Mouse (Mus musculus): ENCODE results near the gene Cry2. TPM values are rescaled to one million over a fixed set of nuclear protein-coding genes. Genes with fewer than 3 reads are reported as not detected.

The Cry2 gene
- polyA plus RNA-seq, 1 experiment from 2014 or later, result 29.8 TPM

DNA sequence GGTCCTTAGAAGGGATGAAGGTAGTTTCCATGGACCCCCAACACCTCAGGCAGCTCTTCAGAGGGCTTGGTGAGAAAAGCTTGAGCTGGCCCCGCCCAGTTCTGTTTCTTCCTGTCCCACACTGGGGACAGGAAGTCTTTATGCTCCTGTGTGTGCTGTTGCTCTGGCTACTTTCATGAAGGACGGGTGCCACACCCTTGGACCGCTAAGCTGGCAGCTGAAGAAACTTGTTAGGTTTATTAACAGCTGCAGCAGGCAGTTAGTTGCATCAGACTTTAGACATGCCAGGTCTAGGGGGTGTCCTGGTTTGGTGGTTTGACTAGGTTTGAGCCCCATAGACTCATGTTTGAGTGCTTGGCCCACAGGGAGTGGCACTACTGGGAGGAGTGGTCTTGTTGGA is 30.8 kb upstream of the Cry2 start:
- ATAC-seq (ENCODE audit: low read depth), result no peak
- H3K4me1 ChIP-seq (replicated peaks; ENCODE audit: control insufficient read depth, insufficient read depth, low read length), result peaks cover 4% of the 10 kb centered on the region; the same call in 1 of the 2 replicates
- H3K36me3 ChIP-seq (ENCODE audit: control insufficient read depth, insufficient read depth, low read length), result no peaks in the 10 kb centered on the region
- no peak overlapping the region for H3K27ac ChIP-seq (ENCODE audit: low read length)
- no peaks in the 10 kb centered on the region for H3K9me3 ChIP-seq (ENCODE audit: control insufficient read depth, low read length)
- no peak overlapping the region for H3K4me3 ChIP-seq (ENCODE audit: low read length)
- peaks cover 6% of the 10 kb centered on the region for H3K27me3 ChIP-seq (ENCODE audit: control insufficient read depth, insufficient read depth, low read depth, low read length)
- H3K4me2 ChIP-seq (ENCODE audit: low read depth, low read length), result no peak overlapping the region
- no peak overlapping the region for H3K9ac ChIP-seq (ENCODE audit: low read length)
- WGBS, result 56% methylated on average over 3 of the region's 3 CpGs

- Histone ChIP-seq H3K4me2 (ENCODE audit: low read depth, low read length) (no peak overlapping the region), H3K27ac (ENCODE audit: low read length) (no peak overlapping the region), H3K4me1 (replicated peaks; ENCODE audit: control insufficient read depth, insufficient read depth, low read length) (peaks cover 18% of the 10 kb centered on the region), H3K9me3 (ENCODE audit: control insufficient read depth, low read length) (no peaks in the 10 kb centered on the region), H3K27me3 (ENCODE audit: control insufficient read depth, insufficient read depth, low read depth, low read length) (peaks cover 6% of the 10 kb centered on the region), H3K9ac (ENCODE audit: low read length) (no peak overlapping the region), H3K36me3 (ENCODE audit: control insufficient read depth, insufficient read depth, low read length) (no peaks in the 10 kb centered on the region), H3K4me3 (ENCODE audit: low read length) (no peak overlapping the region)
- no peak for ATAC-seq (ENCODE audit: low read depth)
- WGBS, result 84% methylated on average over 1 of the region's 1 CpGs
These were observed 27.4 kb upstream of the Cry2 start for GRCm38 (mm10) chr2:92461215-92461614.

DNA sequence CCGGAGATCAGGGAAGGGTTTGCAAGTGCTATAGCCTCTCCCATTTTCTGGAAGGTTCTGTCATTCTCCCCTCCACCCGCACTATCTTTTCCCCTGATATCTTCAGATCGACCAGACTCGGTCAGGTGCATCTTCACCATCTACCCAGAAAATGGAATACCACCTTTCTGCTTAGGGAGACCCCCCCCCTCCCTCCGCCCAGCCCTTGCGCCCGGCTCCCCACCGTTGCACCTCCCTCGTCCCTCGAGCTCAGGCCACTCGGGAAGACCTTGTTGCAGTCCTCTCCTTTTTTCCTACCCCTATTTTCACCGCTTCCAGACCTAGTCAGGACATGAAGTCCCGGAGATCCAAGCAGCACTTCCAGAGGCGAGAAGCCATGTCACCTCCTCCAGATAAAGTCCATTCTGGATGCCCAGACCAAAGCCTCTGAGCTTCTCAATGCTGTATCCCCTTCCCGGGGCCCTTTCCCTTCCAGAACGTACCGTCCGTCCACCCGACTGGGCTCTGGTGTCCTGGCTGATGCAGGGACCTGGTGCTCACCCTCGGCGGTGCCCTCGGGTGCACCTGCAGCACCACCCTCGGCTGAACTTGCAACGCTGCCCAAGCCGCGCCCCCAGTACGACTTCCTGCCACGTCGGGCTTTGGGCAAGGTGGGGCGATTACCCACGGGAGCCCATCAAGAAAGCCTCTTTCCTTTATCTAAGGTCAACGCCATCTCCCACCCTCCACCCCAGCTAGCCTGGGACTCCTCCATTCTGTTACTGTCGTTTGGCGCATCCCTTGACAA is 26.3 kb upstream of the Cry2 start, which contains the start of gene Slc35c1:
Gene Slc35c1, minus strand, starts transcription at position 618 of the 787 bp plus-strand sequence.
- H3K4me2 ChIP-seq (ENCODE audit: low read depth, low read length), result peak within 1 kb of the TSS; percentile 72
- peak; percentile 39 for ATAC-seq (ENCODE audit: low read depth)
- H3K4me1 ChIP-seq (replicated peaks; ENCODE audit: control insufficient read depth, insufficient read depth, low read length), result peaks cover 20% of the 10 kb centered on the region
- 1% methylated on average over 34 of the region's 34 CpGs for WGBS
- H3K36me3 ChIP-seq (ENCODE audit: control insufficient read depth, insufficient read depth, low read length), result no peaks in the 10 kb centered on the region
- peak within 1 kb of the TSS; percentile 85 for H3K4me3 ChIP-seq (ENCODE audit: low read length)
- peak within 1 kb of the TSS; percentile 79 for H3K9ac ChIP-seq (ENCODE audit: low read length)
- no peaks in the 10 kb centered on the region for H3K9me3 ChIP-seq (ENCODE audit: control insufficient read depth, low read length)
- peaks cover 6% of the 10 kb centered on the region for H3K27me3 ChIP-seq (ENCODE audit: control insufficient read depth, insufficient read depth, low read depth, low read length)
- H3K27ac ChIP-seq (ENCODE audit: low read length), result peak within 1 kb of the TSS; percentile 36; the same call in 1 of the 2 replicates

DNA sequence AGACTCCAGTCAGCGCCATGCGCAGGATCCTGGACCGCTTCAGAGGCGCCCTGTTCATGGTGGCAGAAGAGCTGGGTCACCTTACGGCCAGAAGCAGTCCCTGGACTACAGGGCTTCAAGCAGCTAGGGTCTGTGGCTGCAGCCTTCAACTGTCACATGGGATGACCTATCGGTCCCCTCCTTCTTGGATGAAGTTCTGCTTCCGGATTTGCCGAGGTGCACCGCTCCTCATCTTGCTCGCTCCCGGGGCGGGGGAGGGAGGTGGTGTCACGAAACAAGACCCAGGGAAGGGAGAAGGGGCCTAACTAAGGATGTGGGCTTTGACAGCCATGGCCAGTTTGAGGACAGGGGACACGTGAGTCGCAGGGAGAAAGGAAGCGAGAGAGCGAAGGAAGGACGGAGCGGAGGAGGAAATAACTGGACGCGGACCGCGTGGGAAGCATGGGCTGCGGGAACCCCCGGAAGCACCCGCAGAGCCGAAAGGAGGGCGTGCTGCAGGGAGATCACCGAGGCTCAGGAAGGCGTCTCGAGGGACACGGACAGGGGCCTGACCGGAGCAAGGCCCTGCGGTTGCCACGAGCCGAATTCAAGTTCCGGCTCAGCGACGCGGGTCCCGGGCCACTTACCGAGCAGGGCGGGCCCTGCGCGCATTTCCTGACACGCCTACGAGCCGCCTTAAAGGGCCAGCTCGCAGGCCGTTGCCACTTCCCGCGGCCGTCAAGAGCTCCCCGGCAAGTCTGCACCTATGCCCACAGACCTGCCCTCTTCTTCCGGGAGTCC is 25.5 kb upstream of the Cry2 start:
- Histone ChIP-seq H3K36me3 (ENCODE audit: control insufficient read depth, insufficient read depth, low read length) (peaks cover 1% of the 10 kb centered on the region; the same call in 1 of the 2 replicates), H3K4me2 (ENCODE audit: low read depth, low read length) (peak overlapping the region; percentile 72), H3K4me1 (replicated peaks; ENCODE audit: control insufficient read depth, insufficient read depth, low read length) (peaks cover 20% of the 10 kb centered on the region), H3K27ac (ENCODE audit: low read length) (peak overlapping the region; percentile 36; the same call in 1 of the 2 replicates), H3K9ac (ENCODE audit: low read length) (peak overlapping the region; percentile 79), H3K9me3 (ENCODE audit: control insufficient read depth, low read length) (no peaks in the 10 kb centered on the region), H3K27me3 (ENCODE audit: control insufficient read depth, insufficient read depth, low read depth, low read length) (peaks cover 6% of the 10 kb centered on the region), H3K4me3 (ENCODE audit: low read length) (peak overlapping the region; percentile 85)
- peak; percentile 87 for ATAC-seq (ENCODE audit: low read depth)
- WGBS, result under 1% methylated on average over 54 of the region's 55 CpGs

DNA sequence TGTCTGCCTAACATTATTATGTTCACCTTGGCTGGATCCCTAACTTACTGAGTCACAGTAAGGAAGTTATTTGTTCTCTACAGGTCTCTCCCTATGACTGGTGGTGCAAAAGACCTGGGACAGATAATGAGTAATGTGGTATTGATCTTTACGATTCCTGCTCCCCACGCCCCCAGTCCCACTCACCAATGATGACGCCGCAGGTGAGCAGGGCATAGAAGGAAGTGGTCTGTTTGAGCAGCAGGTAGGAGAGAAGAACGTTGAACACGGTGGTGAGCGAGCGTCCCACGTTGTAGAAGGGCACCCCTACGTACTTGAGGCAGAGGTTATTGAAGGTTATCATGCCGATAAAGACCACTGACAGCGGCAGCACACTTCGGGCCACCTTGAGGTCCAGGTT is 24.6 kb upstream of the Cry2 start:
- peak overlapping the region; percentile 85 for H3K4me3 ChIP-seq (ENCODE audit: low read length)
- H3K36me3 ChIP-seq (ENCODE audit: control insufficient read depth, insufficient read depth, low read length), result peaks cover 6% of the 10 kb centered on the region; the same call in 1 of the 2 replicates
- peaks cover 6% of the 10 kb centered on the region for H3K27me3 ChIP-seq (ENCODE audit: control insufficient read depth, insufficient read depth, low read depth, low read length)
- H3K4me1 ChIP-seq (replicated peaks; ENCODE audit: control insufficient read depth, insufficient read depth, low read length), result peaks cover 20% of the 10 kb centered on the region
- no peak overlapping the region for H3K27ac ChIP-seq (ENCODE audit: low read length)
- 46% methylated on average over 13 of the region's 13 CpGs for WGBS
- H3K4me2 ChIP-seq (ENCODE audit: low read depth, low read length), result peak overlapping the region; percentile 72
- no peak for ATAC-seq (ENCODE audit: low read depth)
- peak overlapping the region; percentile 79 for H3K9ac ChIP-seq (ENCODE audit: low read length)
- no peaks in the 10 kb centered on the region for H3K9me3 ChIP-seq (ENCODE audit: control insufficient read depth, low read length)

DNA sequence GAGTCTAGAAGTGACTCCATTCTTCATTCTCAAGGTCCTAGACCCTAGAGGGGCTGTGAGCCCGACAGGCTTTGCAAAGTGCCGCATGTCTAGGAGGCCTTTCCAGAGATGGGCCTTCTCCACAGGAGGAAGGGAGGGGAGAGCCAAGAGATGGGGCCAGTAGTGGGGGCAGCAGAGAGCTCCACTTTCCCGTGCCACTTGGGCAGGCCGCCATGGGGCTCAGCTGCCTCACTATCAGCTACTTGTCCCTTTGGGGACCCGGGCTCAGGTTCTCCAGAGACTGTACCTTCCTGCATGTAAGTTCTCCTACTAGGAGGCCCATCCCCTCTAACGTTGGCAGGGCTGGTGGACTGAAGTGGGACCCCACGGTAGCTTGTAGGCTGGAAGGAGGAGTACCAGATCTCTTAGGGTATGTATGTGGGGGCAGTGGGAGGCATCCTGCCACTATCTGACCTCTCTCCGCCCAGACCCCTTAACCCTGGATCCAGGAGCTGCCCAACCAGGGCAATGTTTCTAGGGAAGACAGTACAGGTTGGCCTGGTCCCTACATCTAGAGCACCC is 23.2 kb upstream of the Cry2 start:
- 59% methylated on average over 8 of the region's 8 CpGs for WGBS
- no peak for ATAC-seq (ENCODE audit: low read depth)
- no peak overlapping the region for H3K9ac ChIP-seq (ENCODE audit: low read length)

DNA sequence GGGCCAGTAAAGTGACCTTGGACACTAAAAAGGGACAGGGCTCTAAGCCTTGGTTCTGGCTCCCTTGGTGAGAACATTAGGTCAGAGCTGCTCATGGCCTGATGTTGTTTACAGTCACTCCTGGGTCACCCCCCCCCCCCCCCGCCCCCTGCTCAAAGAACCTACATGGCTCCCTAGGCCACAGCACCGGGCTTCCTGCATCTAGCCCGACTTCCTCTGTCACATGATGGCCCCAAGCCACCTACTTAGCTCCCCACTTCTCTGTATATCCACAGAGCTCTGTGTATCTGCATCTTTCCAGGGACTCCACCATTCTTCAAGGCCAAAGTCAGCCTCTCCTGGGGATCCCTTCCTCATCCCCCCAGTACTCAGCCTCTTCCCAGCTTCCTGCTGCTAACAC is 21.9 kb upstream of the Cry2 start:
- H3K9ac ChIP-seq (ENCODE audit: low read length), result no peak overlapping the region
- H3K36me3 ChIP-seq (ENCODE audit: control insufficient read depth, insufficient read depth, low read length), result peaks cover 11% of the 10 kb centered on the region; the same call in 1 of the 2 replicates
- H3K4me1 ChIP-seq (replicated peaks; ENCODE audit: control insufficient read depth, insufficient read depth, low read length), result peaks cover 20% of the 10 kb centered on the region
- H3K4me2 ChIP-seq (ENCODE audit: low read depth, low read length), result no peak overlapping the region
- H3K4me3 ChIP-seq (ENCODE audit: low read length), result no peak overlapping the region
- no peaks in the 10 kb centered on the region for H3K9me3 ChIP-seq (ENCODE audit: control insufficient read depth, low read length)
- peaks cover 4% of the 10 kb centered on the region for H3K27me3 ChIP-seq (ENCODE audit: control insufficient read depth, insufficient read depth, low read depth, low read length)
- H3K27ac ChIP-seq (ENCODE audit: low read length), result no peak overlapping the region
- 31% methylated on average over 2 of the region's 3 CpGs for WGBS
- no peak for ATAC-seq (ENCODE audit: low read depth)

More for the DNA sequence above, 23.2 kb upstream of the Cry2 start:
- H3K4me2 ChIP-seq (ENCODE audit: low read depth, low read length), result no peak overlapping the region
- peaks cover 20% of the 10 kb centered on the region for H3K4me1 ChIP-seq (replicated peaks; ENCODE audit: control insufficient read depth, insufficient read depth, low read length)
- no peak overlapping the region for H3K27ac ChIP-seq (ENCODE audit: low read length)
- no peak overlapping the region for H3K4me3 ChIP-seq (ENCODE audit: low read length)
- H3K27me3 ChIP-seq (ENCODE audit: control insufficient read depth, insufficient read depth, low read depth, low read length), result peaks cover 6% of the 10 kb centered on the region
- H3K9me3 ChIP-seq (ENCODE audit: control insufficient read depth, low read length), result no peaks in the 10 kb centered on the region
- peaks cover 10% of the 10 kb centered on the region; the same call in 1 of the 2 replicates for H3K36me3 ChIP-seq (ENCODE audit: control insufficient read depth, insufficient read depth, low read length)

- Histone ChIP-seq H3K4me2 (ENCODE audit: low read depth, low read length) (no peak overlapping the region), H3K9me3 (ENCODE audit: control insufficient read depth, low read length) (no peaks in the 10 kb centered on the region), H3K27me3 (ENCODE audit: control insufficient read depth, insufficient read depth, low read depth, low read length) (no peaks in the 10 kb centered on the region), H3K9ac (ENCODE audit: low read length) (no peak overlapping the region), H3K4me3 (ENCODE audit: low read length) (no peak overlapping the region), H3K4me1 (replicated peaks; ENCODE audit: control insufficient read depth, insufficient read depth, low read length) (peaks cover 16% of the 10 kb centered on the region), H3K27ac (ENCODE audit: low read length) (no peak overlapping the region), H3K36me3 (ENCODE audit: control insufficient read depth, insufficient read depth, low read length) (peaks cover 11% of the 10 kb centered on the region; the same call in 1 of the 2 replicates)
- WGBS, result 88% methylated on average over 11 of the region's 11 CpGs
- no peak for ATAC-seq (ENCODE audit: low read depth)
These were observed 20.3 kb upstream of the Cry2 start for GRCm38 (mm10) chr2:92454166-92454565.

- WGBS, result 85% methylated on average over 3 of the region's 3 CpGs
- no peak for ATAC-seq (ENCODE audit: low read depth)
- Histone ChIP-seq H3K4me1 (replicated peaks; ENCODE audit: control insufficient read depth, insufficient read depth, low read length) (0 out of 2 replicates have a peak, but pooled peaks cover 2% of the 10 kb centered on the region), H3K9ac (ENCODE audit: low read length) (no peak overlapping the region), H3K27me3 (ENCODE audit: control insufficient read depth, insufficient read depth, low read depth, low read length) (no peaks in the 10 kb centered on the region), H3K27ac (ENCODE audit: low read length) (no peak overlapping the region), H3K9me3 (ENCODE audit: control insufficient read depth, low read length) (no peaks in the 10 kb centered on the region), H3K4me2 (ENCODE audit: low read depth, low read length) (no peak overlapping the region), H3K36me3 (ENCODE audit: control insufficient read depth, insufficient read depth, low read length) (peaks cover 11% of the 10 kb centered on the region; the same call in 1 of the 2 replicates), H3K4me3 (ENCODE audit: low read length) (no peak overlapping the region)
These were observed 17.3 kb upstream of the Cry2 start for GRCm38 (mm10) chr2:92451126-92451525.

Measured in lung, embryonic 16.5 days (tissue).